Mouse (Mus musculus) limb, embryonic 14.5 days (tissue): ENCODE measurements at regions not wholly inside any gene's neighbourhood (a gene's known extent, or its start where the extent isn't known, plus 50 kb on each side); places are given as distances from the start of the nearest gene placed in this dataset.

ENCODE experiments used
- ATAC-seq: fragments of 200-750 bp; cut with Nextera tagmentation; 2 replicates; pipeline ENCODE4 v1.8.0; 2017; ENCODE audit warnings: low read depth, moderate number of reproducible peaks, moderate TSS enrichment; ENCODE audit not compliant: low FRiP score
- DNase-seq: peaks from one replicate; pipeline ENCODE4 v3.0.0-alpha.2; 2015; ENCODE audit warnings: low spot score
- H3K27ac ChIP-seq: fragments of 300-500 bp; sonication (generic); replicated peaks from 2 replicates; pipeline ENCODE4 v1.5.1; 2014; ENCODE audit warnings: low read depth, mild to moderate bottlenecking, low read length, moderate library complexity, mixed read lengths
- H3K27me3 ChIP-seq: fragments of 300-500 bp; sonication (generic); 2 replicates; pipeline ENCODE4 v1.6.1; 2014; ENCODE audit warnings: low read length, mixed read lengths; ENCODE audit not compliant: control insufficient read depth, insufficient read depth
- H3K36me3 ChIP-seq: fragments of 300-500 bp; sonication (generic); 2 replicates; pipeline ENCODE4 v1.6.1; 2014; ENCODE audit warnings: mild to moderate bottlenecking, low read length, moderate library complexity, mixed read lengths; ENCODE audit not compliant: control insufficient read depth, insufficient read depth
- H3K4me1 ChIP-seq: fragments of 300-500 bp; sonication (generic); 2 replicates; pipeline ENCODE4 v1.6.1; 2014; ENCODE audit warnings: antibody characterized with exemption, low read length, mixed read lengths; ENCODE audit not compliant: control insufficient read depth, insufficient read depth
- H3K4me2 ChIP-seq: fragments of 300-500 bp; sonication (generic); replicated peaks from 2 replicates; pipeline ENCODE4 v1.6.1; 2014; ENCODE audit warnings: low read depth, mild to moderate bottlenecking, low read length, moderate library complexity; ENCODE audit not compliant: severe bottlenecking
- H3K4me3 ChIP-seq: fragments of 300-500 bp; sonication (generic); replicated peaks from 2 replicates; pipeline ENCODE4 v1.5.1; 2014; ENCODE audit warnings: low read length
- H3K9ac ChIP-seq: fragments of 300-500 bp; sonication (generic); 2 replicates; pipeline ENCODE4 v1.6.1; 2014; ENCODE audit warnings: mild to moderate bottlenecking, low read depth, low read length, moderate library complexity; ENCODE audit not compliant: severe bottlenecking
- H3K9me3 ChIP-seq: fragments of 300-500 bp; sonication (generic); 2 replicates; pipeline ENCODE4 v1.6.1; 2016; ENCODE audit warnings: low read length; ENCODE audit not compliant: control insufficient read depth
- POLR2A ChIP-seq: fragments of 200-500 bp; IDR thresholded peaks from 2 replicates; pipeline ENCODE4 v1.8.0; 2012; ENCODE audit warnings: inconsistent platforms, mild to moderate bottlenecking, moderate library complexity, borderline replicate concordance; ENCODE audit not compliant: insufficient read depth, insufficient read length; ENCODE audit errors: extremely low read depth
- WGBS: fragments of 180-500 bp; shearing (Covaris S2); extraction: QIAGEN DNeasy Blood & Tissue Kit; methylation state at CpG from one replicate; pipeline ENCODE4 v1.1.7; 2014; 5-methylcytosine and 5-hydroxymethylcytosine counted together

GRCm38 (mm10) chr12:109839126-109839587 is 239.0 kb upstream of the Rtl1 start:
- H3K4me1 ChIP-seq: peaks cover 33% of the 10 kb centered on the region
- no peak overlapping the region for H3K4me3 ChIP-seq
- no peak overlapping the region for H3K9ac ChIP-seq
- no peak overlapping the region for H3K27ac ChIP-seq
- 28% methylated on average over 9 of the region's 9 CpGs for WGBS
- ATAC-seq (peak; percentile 70; the same call in 1 of the 2 replicates), DNase-seq (peak; percentile 62)
- no peaks in the 10 kb centered on the region for H3K27me3 ChIP-seq
- H3K4me2 ChIP-seq: no peak overlapping the region
- no peaks in the 10 kb centered on the region for H3K36me3 ChIP-seq
- H3K9me3 ChIP-seq: no peaks in the 10 kb centered on the region; the same call in 1 of the 2 replicates
- no peak for TF ChIP-seq POLR2A

DNA sequence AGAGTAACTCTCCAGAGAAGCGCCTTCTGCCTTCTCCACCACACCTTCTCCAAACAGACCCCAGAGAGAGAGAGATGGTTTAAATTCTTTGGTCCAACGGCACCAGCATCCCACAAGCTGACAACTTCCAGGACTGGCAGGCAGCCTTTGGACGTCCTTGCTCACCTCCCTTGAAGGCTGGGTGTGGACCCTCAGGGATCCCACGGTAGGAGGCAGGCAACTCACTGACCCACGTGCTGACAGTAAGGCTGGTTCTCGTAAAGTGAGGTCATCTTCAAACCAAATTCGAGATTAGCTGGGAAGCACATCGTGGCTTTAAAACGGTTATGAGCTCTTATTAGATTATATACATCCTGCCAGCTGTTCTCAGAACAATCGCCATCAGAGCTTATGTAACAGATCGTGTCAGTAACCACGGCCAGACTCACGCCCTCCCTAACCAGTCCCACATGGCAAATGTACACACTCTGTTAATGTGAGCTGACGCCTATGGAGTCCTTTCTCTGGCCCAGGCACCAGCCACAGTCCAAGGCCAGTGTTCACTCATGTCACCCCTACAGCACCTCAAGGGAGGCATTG is 239.9 kb upstream of the Rtl1 start:
- Histone ChIP-seq H3K4me2 (no peak overlapping the region), H3K36me3 (no peaks in the 10 kb centered on the region), H3K4me1 (peaks cover 33% of the 10 kb centered on the region), H3K9me3 (no peaks in the 10 kb centered on the region; the same call in 1 of the 2 replicates), H3K9ac (no peak overlapping the region), H3K27ac (peak overlapping the region; percentile 49; the same call in 1 of the 2 replicates), H3K4me3 (no peak overlapping the region), H3K27me3 (no peaks in the 10 kb centered on the region)
- WGBS: 15% methylated on average over 14 of the region's 14 CpGs
- ATAC-seq (peak; percentile 66), DNase-seq (peak; percentile 74)
- no peak for TF ChIP-seq POLR2A

DNA sequence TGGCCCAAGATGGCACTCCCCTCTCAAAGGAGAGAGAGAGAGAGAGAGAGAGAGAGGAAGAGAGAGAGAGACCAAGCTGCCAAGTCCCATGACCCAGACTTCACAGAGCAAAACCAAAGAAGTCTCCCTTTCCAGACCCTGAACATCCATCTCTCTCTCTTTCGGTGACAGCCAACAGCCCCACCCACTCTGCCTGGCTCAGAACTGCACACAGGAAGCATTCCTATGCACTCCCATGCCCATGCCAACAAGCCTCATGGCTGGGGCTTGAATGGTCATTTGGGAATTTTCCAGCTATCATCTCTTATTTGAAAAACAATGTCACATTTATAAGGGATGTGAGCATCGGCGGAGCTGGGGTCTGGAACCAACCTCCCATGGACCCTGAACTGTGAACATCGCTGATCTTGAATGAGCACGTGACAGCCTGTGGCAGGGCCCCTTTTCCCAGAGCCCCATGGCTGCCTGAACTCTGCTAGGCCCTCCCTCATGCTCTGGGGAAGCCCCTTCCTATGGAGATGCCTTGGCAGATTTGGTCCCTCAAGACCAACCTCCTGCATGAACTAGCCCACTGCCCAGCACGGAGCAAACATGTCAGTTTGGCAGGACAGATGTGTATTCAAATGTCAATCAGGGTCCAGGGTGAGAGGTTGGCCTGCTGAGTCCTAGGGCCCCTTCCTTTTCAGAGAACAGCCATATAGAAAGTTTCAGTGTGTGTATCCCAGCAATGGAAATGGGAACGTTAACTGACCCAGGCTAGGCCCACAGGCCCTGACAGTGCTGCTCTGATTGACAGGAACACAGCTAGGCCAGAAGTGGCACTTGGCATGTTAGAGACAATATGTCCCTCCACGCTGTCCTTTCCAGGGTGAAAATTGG is 244.8 kb upstream of the Rtl1 start:
- Histone ChIP-seq H3K4me3 (no peak overlapping the region), H3K36me3 (no peaks in the 10 kb centered on the region), H3K27me3 (no peaks in the 10 kb centered on the region), H3K4me1 (peaks cover 10% of the 10 kb centered on the region), H3K9ac (no peak overlapping the region), H3K27ac (no peak overlapping the region), H3K4me2 (no peak overlapping the region), H3K9me3 (no peaks in the 10 kb centered on the region)
- 81% methylated on average over 8 of the region's 8 CpGs for WGBS
- TF ChIP-seq POLR2A: no peak
- ATAC-seq (no peak), DNase-seq (no peak)

DNA sequence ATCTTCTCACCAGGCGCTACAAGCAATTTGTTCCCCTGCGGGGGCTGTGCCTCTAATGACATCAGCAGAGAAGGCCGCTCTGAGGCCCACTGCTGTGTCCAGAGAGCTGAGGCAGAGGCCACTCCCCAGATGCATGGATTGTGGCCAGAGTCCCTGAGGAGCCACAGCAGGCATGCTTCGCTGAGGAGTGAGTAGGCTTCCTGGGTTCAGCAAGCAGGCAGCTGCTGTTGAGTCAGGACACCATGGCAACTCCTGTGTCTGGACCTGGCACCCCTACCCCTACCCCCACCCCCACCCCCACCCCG is 245.4 kb upstream of the Rtl1 start:
- 47% methylated on average over 5 of the region's 5 CpGs for WGBS
- no peaks in the 10 kb centered on the region for H3K9me3 ChIP-seq
- H3K9ac ChIP-seq: no peak overlapping the region
- no peak overlapping the region for H3K27ac ChIP-seq
- no peaks in the 10 kb centered on the region for H3K27me3 ChIP-seq
- no peaks in the 10 kb centered on the region for H3K36me3 ChIP-seq
- H3K4me3 ChIP-seq: no peak overlapping the region
- DNase-seq (no peak), ATAC-seq (no peak)
- H3K4me1 ChIP-seq: peaks cover 4% of the 10 kb centered on the region
- TF ChIP-seq POLR2A: no peak
- H3K4me2 ChIP-seq: no peak overlapping the region

- ATAC-seq (no peak), DNase-seq (no peak)
- Histone ChIP-seq H3K36me3 (no peaks in the 10 kb centered on the region), H3K9me3 (no peaks in the 10 kb centered on the region), H3K27ac (no peak overlapping the region), H3K4me3 (no peak overlapping the region), H3K4me2 (no peak overlapping the region), H3K9ac (no peak overlapping the region), H3K4me1 (no peaks in the 10 kb centered on the region), H3K27me3 (no peaks in the 10 kb centered on the region)
- no peak for TF ChIP-seq POLR2A
- WGBS: 93% methylated on average over 1 of the region's 1 CpGs
Observed at GRCm38 (mm10) chr12:109856336-109856735, 256.2 kb upstream of the Rtl1 start.
